Mouse (Mus musculus): ENCODE data around the gene Rps27. TPM values are rescaled to one million over a fixed set of nuclear protein-coding genes. Genes with fewer than 3 reads are reported as not detected.

The Rps27 gene
- total RNA-seq, 1 experiment from 2014 or later = 7,603 TPM

- no peak for ATAC-seq (replicated peaks in 1 of 2; ENCODE audit: insufficient read depth in 1 of 2, low FRiP score in 2 of 2, low TSS enrichment in 1 of 2, low read depth in 1 of 2, poor library complexity in 2 of 2, severe bottlenecking in 2 of 2)
These were observed 8.9 kb downstream of the Rps27 start for GRCm38 (mm10) chr3:90204582-90204981.

GRCm38 (mm10) chr3:90203619-90204018 is 9.8 kb downstream of the Rps27 start:
- ATAC-seq (replicated peaks in 1 of 2; ENCODE audit: insufficient read depth in 1 of 2, low FRiP score in 2 of 2, low TSS enrichment in 1 of 2, low read depth in 1 of 2, poor library complexity in 2 of 2, severe bottlenecking in 2 of 2) = no peak

- ATAC-seq (replicated peaks in 1 of 2; ENCODE audit: insufficient read depth in 1 of 2, low FRiP score in 2 of 2, low TSS enrichment in 1 of 2, low read depth in 1 of 2, poor library complexity in 2 of 2, severe bottlenecking in 2 of 2) = no peak
These were observed 10.6 kb downstream of the Rps27 start for GRCm38 (mm10) chr3:90202884-90203283.

- ATAC-seq (replicated peaks in 1 of 2; ENCODE audit: insufficient read depth in 1 of 2, low FRiP score in 2 of 2, low TSS enrichment in 1 of 2, low read depth in 1 of 2, poor library complexity in 2 of 2, severe bottlenecking in 2 of 2) = no peak
These were observed 15.9 kb downstream of the Rps27 start for GRCm38 (mm10) chr3:90197548-90197947.

- ATAC-seq (replicated peaks in 1 of 2; ENCODE audit: insufficient read depth in 1 of 2, low FRiP score in 2 of 2, low TSS enrichment in 1 of 2, low read depth in 1 of 2, poor library complexity in 2 of 2, severe bottlenecking in 2 of 2) = no peak
These were observed 17.8 kb downstream of the Rps27 start for GRCm38 (mm10) chr3:90195644-90196043.

- ATAC-seq (replicated peaks in 1 of 2; ENCODE audit: insufficient read depth in 1 of 2, low FRiP score in 2 of 2, low TSS enrichment in 1 of 2, low read depth in 1 of 2, poor library complexity in 2 of 2, severe bottlenecking in 2 of 2) = no peak
These were observed 18.7 kb downstream of the Rps27 start for GRCm38 (mm10) chr3:90194759-90195158.

GRCm38 (mm10) chr3:90190859-90191510 is 22.5 kb downstream of the Rps27 start:
- no peak for ATAC-seq (replicated peaks in 1 of 2; ENCODE audit: insufficient read depth in 1 of 2, low FRiP score in 2 of 2, low TSS enrichment in 1 of 2, low read depth in 1 of 2, poor library complexity in 2 of 2, severe bottlenecking in 2 of 2)

- no peak for ATAC-seq (replicated peaks in 1 of 2; ENCODE audit: insufficient read depth in 1 of 2, low FRiP score in 2 of 2, low TSS enrichment in 1 of 2, low read depth in 1 of 2, poor library complexity in 2 of 2, severe bottlenecking in 2 of 2)
These were observed 29.9 kb downstream of the Rps27 start for GRCm38 (mm10) chr3:90183581-90183980.

- ATAC-seq (replicated peaks in 1 of 2; ENCODE audit: insufficient read depth in 1 of 2, low FRiP score in 2 of 2, low TSS enrichment in 1 of 2, low read depth in 1 of 2, poor library complexity in 2 of 2, severe bottlenecking in 2 of 2) = no peak
These were observed 33.9 kb downstream of the Rps27 start for GRCm38 (mm10) chr3:90179566-90179965.

Other genes with a start within 250 kb of the Rps27 start
- 72.0 and 75.5 TPM in 2 replicates for gene Hax1, start 214.9 kb downstream of the Rps27 start, total RNA-seq (2017)
- 51.5 and 53.0 TPM in 2 replicates for gene 4933434E20Rik, start 162.0 kb downstream of the Rps27 start, total RNA-seq (2017)
- gene Ubap2l, start 161.0 kb downstream of the Rps27 start, total RNA-seq (2017) = 196 and 198 TPM in 2 replicates
- 892 and 993 TPM in 2 replicates for gene Tpm3, start 141.0 kb downstream of the Rps27 start, total RNA-seq (2017)
- 0.45 and 0.88 TPM in 2 replicates for gene Nup210l, start 109.5 kb downstream of the Rps27 start, total RNA-seq (2017)
- 3.8 and 5.8 TPM in 2 replicates for gene Rab13, start within 50 bp of the Rps27 start, total RNA-seq (2017)
- gene Jtb, start 17.9 kb upstream of the Rps27 start, total RNA-seq (2017) = 45.2 and 54.4 TPM in 2 replicates
- not detected in 2 replicates for gene Creb3l4, start 29.9 kb upstream of the Rps27 start, total RNA-seq (2017)
- gene Slc39a1, start 34.5 kb upstream of the Rps27 start, total RNA-seq (2017) = 48.2 and 61.7 TPM in 2 replicates
- 15.1 and 18.8 TPM in 2 replicates for gene Crtc2, start 40.5 kb upstream of the Rps27 start, total RNA-seq (2017)
- 15.7 and 19.6 TPM in 2 replicates for gene Dennd4b, start 51.5 kb upstream of the Rps27 start, total RNA-seq (2017)
- 33.5 and 34.1 TPM in 2 replicates for gene Gatad2b, start 79.5 kb upstream of the Rps27 start, total RNA-seq (2017)
- 0.60 and 1.1 TPM in 2 replicates for gene Slc27a3, start 176.3 kb upstream of the Rps27 start, total RNA-seq (2017)
- 20.9 and 22.6 TPM in 2 replicates for gene Ints3, start 220.0 kb upstream of the Rps27 start, total RNA-seq (2017)

All from hematopoietic stem cell, adult 5-6 weeks (primary cell).